Mouse (Mus musculus): ENCODE data around the gene Mief1.

Gene Mief1

GRCm38 (mm10) chr15:80263610-80264575 is 30.1 kb downstream of the Mief1 start, which contains the start of gene Rps19bp1:
Gene Rps19bp1, minus strand, starts transcription at chr15:80264315.
- peak; percentile 84 to 93 for DNase-seq (ENCODE audit: low spot score in 2 of 2)

DNA sequence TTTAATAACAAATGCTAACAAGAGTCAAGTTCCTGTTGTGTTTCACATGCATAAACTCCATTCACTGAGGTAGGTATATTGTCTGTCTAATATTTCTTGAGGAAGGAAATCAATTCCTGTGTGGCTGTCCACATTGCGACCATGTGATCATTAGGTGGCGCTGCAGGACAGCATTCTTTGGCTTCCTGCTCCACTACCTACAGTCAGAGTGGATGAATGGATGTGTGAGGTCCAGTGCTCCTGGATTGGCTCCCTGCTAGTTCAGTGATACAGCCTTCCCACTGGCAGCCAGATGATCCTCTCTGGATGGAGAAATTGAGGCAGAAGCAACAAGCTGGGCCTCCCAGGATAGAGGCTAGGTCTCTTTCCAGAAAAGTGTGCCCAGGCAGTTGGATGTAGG is 32.5 kb downstream of the Mief1 start:
- peak; percentile 47 to 82 for DNase-seq (ENCODE audit: low spot score in 2 of 2)

DNA sequence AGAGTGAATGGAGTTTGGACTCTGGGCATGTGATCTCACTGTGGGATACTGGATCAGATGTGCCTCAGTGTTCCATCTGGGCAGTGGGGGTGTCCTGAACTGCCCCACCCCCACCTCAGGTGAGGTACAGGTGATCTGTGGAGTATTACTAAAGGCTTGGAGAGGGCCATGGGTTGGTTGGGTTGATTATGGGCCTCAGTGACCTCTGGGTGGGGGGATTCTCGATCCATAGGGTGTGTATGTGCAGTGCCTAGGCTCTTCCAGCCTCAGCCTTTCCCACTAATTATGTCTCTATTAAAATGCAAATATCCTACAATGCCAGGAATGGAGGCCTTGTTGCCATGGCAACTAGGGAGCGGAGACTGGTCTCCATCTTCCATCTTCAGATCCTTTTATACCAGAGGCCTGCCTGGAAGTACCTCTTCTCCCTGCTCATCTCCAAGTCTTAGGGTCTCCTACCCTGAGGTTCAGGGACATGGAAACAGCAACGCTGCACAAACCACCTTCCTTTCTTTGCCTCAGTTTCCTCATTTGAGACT is 38.1 kb downstream of the Mief1 start:
- DNase-seq (ENCODE audit: low spot score in 2 of 2) = no peak

- DNase-seq (ENCODE audit: low spot score in 2 of 2) = no peak
These were observed 43.3 kb downstream of the Mief1 start for GRCm38 (mm10) chr15:80277107-80277506.

- DNase-seq (ENCODE audit: low spot score in 2 of 2) = peak in 1 of 2 experiments; percentile 80
These were observed 43.8 kb downstream of the Mief1 start for GRCm38 (mm10) chr15:80277625-80278024.

DNA sequence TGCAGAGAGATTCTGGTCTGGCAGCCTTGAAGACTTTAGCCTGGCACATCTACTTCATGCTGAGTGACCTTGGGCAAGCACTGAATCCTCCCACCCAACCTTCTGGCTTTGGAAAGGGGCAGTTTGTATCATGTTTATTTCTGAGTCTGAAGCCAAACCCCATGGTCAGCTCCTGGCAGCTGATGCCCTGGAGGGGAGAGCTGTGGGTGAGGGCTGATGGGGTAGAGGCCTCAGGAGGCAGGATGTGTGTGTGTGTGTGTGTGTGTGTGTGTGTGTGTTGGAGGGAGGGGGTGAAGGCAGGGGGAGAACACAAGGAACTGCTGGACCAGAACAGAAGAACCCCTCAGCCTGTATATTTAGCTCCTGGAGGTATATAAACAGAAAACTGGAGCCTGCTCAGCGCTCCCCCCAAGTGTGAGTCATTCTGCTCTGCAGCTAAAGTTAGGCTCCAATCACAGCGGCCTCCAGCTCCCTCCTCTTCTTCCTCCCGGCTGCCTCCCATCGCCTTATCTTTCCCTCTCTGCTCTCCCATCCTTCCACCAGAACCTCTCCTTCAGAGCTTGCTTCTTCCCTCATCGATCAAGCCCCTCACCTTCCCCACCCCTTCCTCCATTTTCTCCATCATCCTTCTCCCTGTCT is 44.4 kb downstream of the Mief1 start:
- DNase-seq (ENCODE audit: low spot score in 2 of 2) = no peak

DNA sequence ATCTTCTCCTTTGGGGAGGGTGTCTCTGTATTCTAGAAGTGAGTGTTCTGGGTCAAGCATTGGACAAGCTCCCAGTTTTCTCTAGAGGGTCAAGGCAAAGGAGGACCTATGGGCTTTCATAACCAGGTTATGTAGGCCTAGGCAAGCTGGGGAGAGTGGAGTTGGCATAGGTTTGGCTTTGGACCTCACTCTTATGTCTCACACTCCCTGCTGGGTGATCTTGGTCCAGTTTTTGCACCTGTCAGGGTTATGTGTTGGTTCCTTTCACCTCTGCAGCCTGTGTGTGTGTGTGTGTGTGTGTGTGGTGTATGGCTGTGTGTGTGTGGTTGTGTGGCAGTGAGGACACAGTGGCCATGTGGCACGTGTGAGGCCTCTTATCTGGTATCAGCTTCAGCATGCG is 45.2 kb downstream of the Mief1 start:
- no peak for DNase-seq (ENCODE audit: low spot score in 2 of 2)

DNA sequence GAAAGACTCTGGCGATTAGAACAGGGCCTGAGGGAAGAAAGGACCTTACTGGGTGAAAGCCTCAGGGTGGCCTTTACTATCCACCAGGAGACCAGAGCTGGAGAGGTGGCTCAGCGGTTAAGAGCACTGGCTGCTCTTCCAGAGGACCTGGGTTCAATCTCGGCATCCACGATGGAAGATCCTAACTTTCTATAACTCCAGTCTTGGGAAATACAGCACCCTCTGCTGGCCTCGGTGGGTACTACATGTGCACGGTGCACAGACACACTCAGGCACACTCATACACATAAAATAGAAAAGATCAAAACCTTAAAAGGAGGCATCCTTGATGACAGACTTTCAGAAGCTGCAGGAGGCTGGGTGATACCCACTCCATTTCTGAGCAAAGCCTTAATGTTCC is 46.8 kb downstream of the Mief1 start:
- DNase-seq (ENCODE audit: low spot score in 2 of 2) = peak; percentile 41 to 72

DNA sequence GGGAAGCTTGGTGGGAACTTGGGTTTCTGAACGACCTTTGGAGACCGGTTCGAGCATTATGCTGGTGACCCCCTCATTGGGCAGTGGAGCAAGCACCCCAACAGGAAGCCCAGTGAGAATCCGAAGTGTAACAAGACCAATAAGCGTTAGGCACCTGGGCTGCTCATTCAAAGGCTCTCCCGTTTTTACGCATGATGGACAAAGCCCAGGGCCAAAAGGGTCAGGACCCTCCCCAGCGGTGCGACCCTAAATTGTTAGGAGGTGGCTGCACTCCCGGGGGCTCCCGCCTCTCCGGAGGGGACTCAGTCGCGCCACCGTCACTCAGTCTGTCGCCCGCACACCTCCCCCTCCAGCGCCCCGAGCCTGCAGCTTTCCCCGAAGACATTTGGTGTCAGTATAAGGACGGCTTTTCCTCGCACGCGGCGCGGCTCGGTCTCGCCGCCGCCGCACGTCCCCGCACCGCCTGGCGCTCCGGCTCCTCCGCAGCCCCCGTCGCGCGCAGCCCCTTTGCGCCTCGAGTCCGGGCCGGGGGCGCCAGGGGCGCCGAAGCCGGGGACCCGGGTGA is 53.1 kb downstream of the Mief1 start, which contains the start of gene Cacna1i:
Cacna1i (plus strand) TSS at position 388 of the 565 bp plus-strand sequence.
- DNase-seq (ENCODE audit: low spot score in 2 of 2) = no peak

DNA sequence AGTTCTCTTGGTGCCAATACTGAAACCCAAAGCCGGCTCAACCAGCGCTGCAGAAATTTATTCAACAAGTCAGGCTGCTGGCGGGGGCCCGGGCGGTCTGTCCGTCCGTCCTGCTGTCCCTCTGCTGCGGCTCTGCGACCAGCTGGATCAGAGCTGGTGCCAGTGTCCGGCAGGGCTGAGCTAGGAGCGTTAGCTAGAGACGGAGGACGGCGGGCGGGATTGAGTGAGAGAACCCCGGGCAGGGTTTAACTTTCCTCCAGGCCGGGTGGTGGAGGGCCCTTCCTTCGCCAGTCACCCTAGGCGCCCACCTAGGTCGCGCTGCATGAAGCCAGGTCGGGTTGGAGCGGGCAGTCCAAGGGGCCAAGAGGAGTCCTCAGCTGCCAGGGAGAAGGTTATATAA is 54.2 kb downstream of the Mief1 start:
- DNase-seq (ENCODE audit: low spot score in 2 of 2) = no peak

DNA sequence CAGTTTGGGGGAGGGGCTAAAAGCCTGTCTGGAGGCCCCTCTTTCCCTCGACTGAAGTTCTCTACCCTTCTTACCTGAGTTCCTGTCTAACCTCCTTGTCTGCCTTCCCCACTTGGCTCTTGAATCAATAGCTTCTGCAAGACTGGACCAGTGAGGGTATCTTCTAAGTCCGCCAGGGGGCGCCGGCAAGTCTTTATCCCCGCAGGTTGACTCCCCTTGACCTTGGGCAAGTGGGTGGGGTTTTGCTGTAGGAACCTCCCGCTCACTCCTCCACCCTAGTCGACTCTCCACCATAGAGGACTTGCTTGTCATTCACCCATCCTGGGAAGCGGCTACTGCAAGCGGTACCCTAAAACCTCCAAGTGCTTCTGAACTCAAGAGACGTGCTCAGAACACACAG is 55.6 kb downstream of the Mief1 start:
- DNase-seq (ENCODE audit: low spot score in 2 of 2) = peak; percentile 63 to 86

GRCm38 (mm10) chr15:80297146-80297545 is 63.3 kb downstream of the Mief1 start:
- DNase-seq (ENCODE audit: low spot score in 2 of 2) = no peak
